Mouse (Mus musculus) lung, postnatal 0 days (tissue): ENCODE measurements at regions not wholly inside any gene's neighbourhood (a gene's known extent, or its start where the extent isn't known, plus 50 kb on each side); places are given as distances from the start of the nearest gene placed in this dataset.
A peak's percentile ranks its signal among the peaks of the same experiment; 100 is the strongest.

Experiments
- ATAC-seq: fragments of 200-750 bp; cut with Nextera tagmentation; 2 replicates; pipeline ENCODE4 v1.8.0; 2017; ENCODE audit warnings: moderate library complexity
- DNase-seq: peaks from one replicate; pipeline ENCODE4 v3.0.0-alpha.2; 2016; ENCODE audit warnings: low spot score
- H3K27ac ChIP-seq: fragments of 300-500 bp; sonication (generic); 2 replicates; pipeline ENCODE4 v1.5.1; 2014; ENCODE audit warnings: antibody characterized with exemption, mild to moderate bottlenecking, low read length, mixed read lengths
- H3K27me3 ChIP-seq: fragments of 300-500 bp; sonication (generic); replicated peaks from 2 replicates; pipeline ENCODE4 v1.6.1; 2014; ENCODE audit warnings: low read length, mixed read lengths; ENCODE audit not compliant: insufficient read depth
- H3K36me3 ChIP-seq: fragments of 300-500 bp; sonication (generic); 2 replicates; pipeline ENCODE4 v1.6.1; 2014; ENCODE audit warnings: low read length, mixed read lengths; ENCODE audit not compliant: insufficient read depth
- H3K4me1 ChIP-seq: fragments of 300-500 bp; sonication (generic); 2 replicates; pipeline ENCODE4 v1.6.1; 2014; ENCODE audit warnings: antibody characterized with exemption, low read depth, low read length, mixed read lengths; ENCODE audit not compliant: insufficient read depth
- H3K4me2 ChIP-seq: fragments of 300-500 bp; sonication (generic); replicated peaks from 2 replicates; pipeline ENCODE4 v1.6.1; 2014; ENCODE audit warnings: low read depth, mild to moderate bottlenecking, low read length, moderate library complexity, mixed read lengths
- H3K4me3 ChIP-seq: fragments of 300-500 bp; sonication (generic); 2 replicates; pipeline ENCODE4 v1.5.1; 2014; ENCODE audit warnings: low read depth, low read length
- H3K9ac ChIP-seq: fragments of 300-500 bp; sonication (generic); replicated peaks from 2 replicates; pipeline ENCODE4 v1.6.1; 2014; ENCODE audit warnings: low read depth, mild to moderate bottlenecking
- H3K9me3 ChIP-seq: fragments of 300-500 bp; sonication (generic); 2 replicates; pipeline ENCODE4 v1.6.1; 2016; ENCODE audit warnings: low read length, mixed read lengths
- CTCF ChIP-seq: IDR thresholded peaks from 2 replicates; pipeline ENCODE4 v1.5.1; 2016; ENCODE audit warnings: antibody characterized with exemption, mild to moderate bottlenecking
- EP300 ChIP-seq: IDR thresholded peaks from 2 replicates; pipeline ENCODE4 v1.6.1; 2016; ENCODE audit warnings: antibody characterized with exemption, mild to moderate bottlenecking, control low read depth
- WGBS: fragments of 180-500 bp; shearing (Covaris S2); extraction: QIAGEN DNeasy Blood & Tissue Kit; methylation state at CpG from one replicate; pipeline ENCODE4 v1.1.7; 2014; 5-methylcytosine and 5-hydroxymethylcytosine counted together

DNA sequence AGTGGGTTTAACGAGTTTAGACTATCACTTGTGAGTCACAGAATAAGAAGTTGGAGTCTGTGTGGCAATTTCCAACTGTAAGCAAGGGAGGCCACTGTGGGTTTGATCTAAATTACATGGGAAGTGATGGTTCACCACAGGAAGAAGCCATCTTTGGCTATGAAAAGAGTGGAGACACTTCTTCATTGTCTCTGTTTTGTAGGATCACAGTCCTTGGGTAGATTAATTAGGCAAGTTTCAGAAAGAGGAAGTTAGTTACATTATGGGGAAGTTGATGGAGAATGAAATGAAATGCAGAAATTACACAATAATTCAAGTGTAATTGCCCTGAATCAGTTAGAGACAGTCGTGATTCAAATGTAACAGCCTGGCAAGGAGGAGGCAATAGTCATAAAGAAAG lies 160.3 kb upstream of the Tbc1d2b start:
- no peak overlapping the region for H3K4me2 ChIP-seq
- DNase-seq (peak; percentile 48), ATAC-seq (no peak)
- no peaks in the 10 kb centered on the region for H3K27me3 ChIP-seq
- H3K9ac ChIP-seq = no peak overlapping the region
- no peaks in the 10 kb centered on the region for H3K36me3 ChIP-seq
- no peak overlapping the region for H3K4me3 ChIP-seq
- H3K27ac ChIP-seq = no peak overlapping the region
- no peaks in the 10 kb centered on the region for H3K4me1 ChIP-seq
- TF ChIP-seq EP300 = no peak
- no peak for TF ChIP-seq CTCF
- H3K9me3 ChIP-seq = no peaks in the 10 kb centered on the region
- WGBS = 53% methylated on average over 2 of the region's 2 CpGs

DNA sequence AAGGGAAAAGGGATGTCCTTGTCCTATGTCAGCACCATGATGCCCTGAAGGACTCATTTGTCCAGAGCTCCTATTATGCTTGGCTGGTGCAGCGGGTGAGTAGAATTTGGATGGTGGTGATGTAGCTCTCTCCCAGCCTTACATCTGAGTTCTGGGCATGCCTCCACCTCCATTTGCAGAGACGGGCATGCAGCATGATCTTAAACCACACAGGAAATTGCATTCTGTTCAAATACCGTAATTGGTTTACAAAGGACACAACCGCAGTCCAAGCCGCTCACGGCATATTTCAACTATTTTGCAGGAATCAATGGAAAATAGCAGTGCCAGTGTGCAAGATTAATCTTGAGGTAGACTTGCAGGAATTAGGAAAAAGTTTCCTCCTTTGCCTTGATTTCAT lies 151.1 kb upstream of the Tbc1d2b start:
- Histone ChIP-seq H3K27ac (no peak overlapping the region), H3K4me2 (no peak overlapping the region), H3K27me3 (no peaks in the 10 kb centered on the region), H3K36me3 (no peaks in the 10 kb centered on the region), H3K4me3 (no peak overlapping the region), H3K9me3 (no peaks in the 10 kb centered on the region), H3K9ac (no peak overlapping the region), H3K4me1 (no peaks in the 10 kb centered on the region)
- DNase-seq (no peak), ATAC-seq (no peak)
- TF ChIP-seq CTCF = no peak
- no peak for TF ChIP-seq EP300
- WGBS = 87% methylated on average over 6 of the region's 6 CpGs

GRCm38 (mm10) chr9:90419762-90420541 lies 149.3 kb upstream of the Tbc1d2b start:
- Histone ChIP-seq H3K27ac (no peak overlapping the region), H3K4me3 (no peak overlapping the region), H3K4me1 (no peaks in the 10 kb centered on the region), H3K27me3 (no peaks in the 10 kb centered on the region), H3K4me2 (no peak overlapping the region), H3K36me3 (no peaks in the 10 kb centered on the region), H3K9me3 (no peaks in the 10 kb centered on the region), H3K9ac (no peak overlapping the region)
- DNase-seq = no peak
- TF ChIP-seq CTCF (no peak), EP300 (no peak)
- no peak for ATAC-seq
- 84% methylated on average over 7 of the region's 7 CpGs for WGBS

DNA sequence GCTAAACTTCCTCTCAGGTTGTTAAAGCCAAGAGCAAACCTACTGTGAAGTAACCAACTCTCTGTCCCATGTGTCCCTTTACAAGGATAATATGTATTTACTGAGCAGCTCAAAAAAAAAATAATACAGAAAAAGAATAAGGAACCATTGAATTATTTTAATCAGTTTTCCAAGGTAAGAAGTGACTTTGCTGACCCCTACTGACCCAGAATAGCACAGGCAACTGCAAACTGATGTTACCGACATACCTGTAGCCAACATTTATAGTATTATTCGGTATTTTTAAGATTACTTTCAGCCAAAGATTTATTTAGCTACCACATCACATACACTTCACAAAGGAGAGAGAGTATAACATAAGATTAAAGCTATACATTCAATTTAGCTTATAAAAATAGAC lies 138.2 kb upstream of the Tbc1d2b start:
- H3K36me3 ChIP-seq = no peaks in the 10 kb centered on the region
- H3K9ac ChIP-seq = no peak overlapping the region
- no peaks in the 10 kb centered on the region for H3K4me1 ChIP-seq
- 52% methylated on average over 2 of the region's 2 CpGs for WGBS
- DNase-seq = peak; percentile 16
- H3K4me3 ChIP-seq = no peak overlapping the region
- H3K4me2 ChIP-seq = no peak overlapping the region
- H3K9me3 ChIP-seq = no peaks in the 10 kb centered on the region
- no peaks in the 10 kb centered on the region for H3K27me3 ChIP-seq
- no peak for ATAC-seq
- TF ChIP-seq EP300 (no peak), CTCF (peak; percentile 58)
- H3K27ac ChIP-seq = no peak overlapping the region

GRCm38 (mm10) chr9:90407573-90407972 lies 137.0 kb upstream of the Tbc1d2b start:
- 47% methylated on average over 1 of the region's 1 CpGs for WGBS
- TF ChIP-seq CTCF (no peak), EP300 (no peak)
- Histone ChIP-seq H3K36me3 (no peaks in the 10 kb centered on the region), H3K4me1 (no peaks in the 10 kb centered on the region), H3K4me2 (no peak overlapping the region), H3K9me3 (no peaks in the 10 kb centered on the region), H3K27ac (no peak overlapping the region), H3K9ac (no peak overlapping the region), H3K4me3 (no peak overlapping the region), H3K27me3 (no peaks in the 10 kb centered on the region)
- ATAC-seq (no peak), DNase-seq (no peak)

- H3K4me3 ChIP-seq = no peak overlapping the region
- H3K4me2 ChIP-seq = no peak overlapping the region
- no peaks in the 10 kb centered on the region for H3K9me3 ChIP-seq
- no peaks in the 10 kb centered on the region for H3K36me3 ChIP-seq
- 58% methylated on average over 2 of the region's 2 CpGs for WGBS
- H3K27me3 ChIP-seq = no peaks in the 10 kb centered on the region
- no peak for ATAC-seq
- no peak for DNase-seq
- H3K27ac ChIP-seq = no peak overlapping the region
- H3K4me1 ChIP-seq = no peaks in the 10 kb centered on the region
- TF ChIP-seq EP300 (no peak), CTCF (no peak)
- no peak overlapping the region for H3K9ac ChIP-seq
Observed at GRCm38 (mm10) chr9:90388401-90388800, 117.8 kb upstream of the Tbc1d2b start.

DNA sequence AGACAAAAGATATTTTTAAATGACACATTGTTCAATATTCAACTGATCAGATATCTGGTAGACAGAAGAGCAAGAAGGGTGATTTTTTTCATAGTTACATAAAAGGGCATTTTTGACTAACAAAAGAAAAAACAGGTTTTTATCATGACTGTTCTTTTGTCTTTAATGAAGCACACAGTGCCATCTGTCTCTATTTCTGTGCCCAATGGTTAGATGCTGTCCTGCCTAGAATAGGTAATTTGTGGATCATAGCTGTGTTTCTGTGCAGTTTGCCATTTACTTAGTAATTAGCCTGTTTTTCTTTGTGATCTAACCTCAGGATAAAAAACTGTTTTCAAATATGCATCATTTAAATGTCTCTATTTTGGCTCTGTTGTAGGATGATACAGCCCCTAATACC lies 114.4 kb upstream of the Tbc1d2b start:
- Histone ChIP-seq H3K36me3 (no peaks in the 10 kb centered on the region), H3K4me1 (no peaks in the 10 kb centered on the region), H3K27me3 (no peaks in the 10 kb centered on the region), H3K9ac (no peak overlapping the region), H3K4me2 (no peak overlapping the region), H3K9me3 (no peaks in the 10 kb centered on the region), H3K4me3 (no peak overlapping the region), H3K27ac (no peak overlapping the region)
- no peak for ATAC-seq
- TF ChIP-seq EP300 = no peak
- no peak for TF ChIP-seq CTCF
- DNase-seq = no peak
